Mouse (Mus musculus): Measurements from ENCODE around the gene C2cd4c.

The C2cd4c gene

GRCm38 (mm10) chr10:79612192-79613135, 1.4 kb downstream of the C2cd4c start:
- no peak for DNase-seq (ENCODE audit: low spot score)

GRCm38 (mm10) chr10:79611296-79611695, 2.5 kb downstream of the C2cd4c start:
- no peak for DNase-seq (ENCODE audit: low spot score)

GRCm38 (mm10) chr10:79609276-79609675, 4.5 kb downstream of the C2cd4c start:
- no peak for DNase-seq (ENCODE audit: low spot score)

GRCm38 (mm10) chr10:79607892-79608291, 5.9 kb downstream of the C2cd4c start:
- DNase-seq (ENCODE audit: low spot score), result no peak

GRCm38 (mm10) chr10:79606537-79606936, 7.3 kb downstream of the C2cd4c start:
- DNase-seq (ENCODE audit: low spot score), result no peak

- DNase-seq (ENCODE audit: low spot score), result no peak
These were observed 15.9 kb downstream of the C2cd4c start for GRCm38 (mm10) chr10:79597936-79598230.

- DNase-seq (ENCODE audit: low spot score), result no peak
These were observed 16.5 kb downstream of the C2cd4c start for GRCm38 (mm10) chr10:79597051-79597935.

- DNase-seq (ENCODE audit: low spot score), result no peak
These were observed 18.3 kb downstream of the C2cd4c start for GRCm38 (mm10) chr10:79595590-79595929.

GRCm38 (mm10) chr10:79594872-79595589, 18.8 kb downstream of the C2cd4c start:
- DNase-seq (ENCODE audit: low spot score), result peak; percentile 59

- no peak for DNase-seq (ENCODE audit: low spot score)
These were observed 19.7 kb downstream of the C2cd4c start for GRCm38 (mm10) chr10:79594111-79594510.

- no peak for DNase-seq (ENCODE audit: low spot score)
These were observed 23.1 kb downstream of the C2cd4c start for GRCm38 (mm10) chr10:79590702-79591101.

GRCm38 (mm10) chr10:79587752-79588126, 26.1 kb downstream of the C2cd4c start:
- no peak for DNase-seq (ENCODE audit: low spot score)

GRCm38 (mm10) chr10:79587061-79587751, 26.6 kb downstream of the C2cd4c start, which contains the start of gene Theg:
Gene Theg, minus strand, starts transcription at chr10:79587331.
- no peak for DNase-seq (ENCODE audit: low spot score)

GRCm38 (mm10) chr10:79586243-79586642, 27.6 kb downstream of the C2cd4c start:
- DNase-seq (ENCODE audit: low spot score), result no peak

GRCm38 (mm10) chr10:79585723-79586122, 28.1 kb downstream of the C2cd4c start:
- no peak for DNase-seq (ENCODE audit: low spot score)

- DNase-seq (ENCODE audit: low spot score), result no peak
These were observed 28.7 kb downstream of the C2cd4c start for GRCm38 (mm10) chr10:79585136-79585535.

- DNase-seq (ENCODE audit: low spot score), result no peak
These were observed 29.4 kb downstream of the C2cd4c start for GRCm38 (mm10) chr10:79584426-79584825.

GRCm38 (mm10) chr10:79584021-79584420, 29.8 kb downstream of the C2cd4c start:
- DNase-seq (ENCODE audit: low spot score), result no peak

- no peak for DNase-seq (ENCODE audit: low spot score)
These were observed 32.3 kb downstream of the C2cd4c start for GRCm38 (mm10) chr10:79581501-79581900.

GRCm38 (mm10) chr10:79580811-79581210, 33.0 kb downstream of the C2cd4c start:
- peak; percentile 21 for DNase-seq (ENCODE audit: low spot score)

GRCm38 (mm10) chr10:79580356-79580755, 33.5 kb downstream of the C2cd4c start:
- no peak for DNase-seq (ENCODE audit: low spot score)

- no peak for DNase-seq (ENCODE audit: low spot score)
These were observed 34.0 kb downstream of the C2cd4c start for GRCm38 (mm10) chr10:79579781-79580180.

Measured in urinary bladder, postnatal 14 days (tissue).